Mouse (Mus musculus) lung, postnatal 0 days (tissue): Measurements from ENCODE around the gene Mdfi.
A peak's percentile ranks its signal among the peaks of the same experiment; 100 is the strongest.

Source experiments
- CTCF ChIP-seq: IDR thresholded peaks from 2 replicates; pipeline ENCODE4 v1.5.1; 2016; ENCODE audit warnings: antibody characterized with exemption, mild to moderate bottlenecking
- EP300 ChIP-seq: IDR thresholded peaks from 2 replicates; pipeline ENCODE4 v1.6.1; 2016; ENCODE audit warnings: antibody characterized with exemption, mild to moderate bottlenecking, control low read depth

DNA sequence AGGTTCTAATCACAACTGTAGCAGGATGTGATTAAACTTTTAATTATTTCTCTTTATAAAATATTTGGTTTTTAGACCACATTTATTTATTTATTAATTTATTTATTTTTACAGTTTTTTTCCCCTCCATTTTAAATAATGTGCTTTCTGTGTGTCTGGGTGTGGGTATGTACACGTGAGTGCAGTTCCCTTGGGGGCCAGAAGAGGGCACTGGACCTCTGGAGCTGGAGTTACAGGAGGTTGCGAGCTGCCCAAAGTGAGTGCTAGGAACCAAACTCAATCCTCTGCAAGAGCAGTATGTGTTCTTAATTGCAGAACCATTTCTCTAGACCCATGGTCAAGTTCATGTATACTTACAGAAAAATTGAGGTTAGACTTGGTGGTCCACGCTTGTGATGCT lies 9.0 kb upstream of the Mdfi start:
- TF ChIP-seq CTCF (peak; percentile 41), EP300 (no peak)
